Mouse (Mus musculus): ENCODE results near the gene Tshr.
"Not testable (repeated sequence)": the region's sequence is repeated elsewhere in the genome, so short reads cannot be mapped to it uniquely, and the experiment has no call there.

The Tshr gene

GRCm38 (mm10) chr12:91500475-91500874, 116.1 kb downstream of the Tshr start:
- DNase-seq, result no peak

GRCm38 (mm10) chr12:91511766-91512165, 127.4 kb downstream of the Tshr start:
- no peak for DNase-seq

- no peak for DNase-seq
Measured at GRCm38 (mm10) chr12:91513980-91514379, 129.6 kb downstream of the Tshr start.

GRCm38 (mm10) chr12:91517808-91518207, 133.4 kb downstream of the Tshr start:
- DNase-seq, result no peak

GRCm38 (mm10) chr12:91523626-91524025, 139.3 kb downstream of the Tshr start:
- DNase-seq, result no peak

GRCm38 (mm10) chr12:91534514-91534913, 150.2 kb downstream of the Tshr start:
- no peak for DNase-seq

- DNase-seq, result no peak
Measured at GRCm38 (mm10) chr12:91540202-91540601, 155.8 kb downstream of the Tshr start.

- no peak for DNase-seq
Measured at GRCm38 (mm10) chr12:91549471-91549870, 165.1 kb downstream of the Tshr start.

- DNase-seq, result peak; percentile 79
Measured at GRCm38 (mm10) chr12:91551773-91552526, 167.6 kb downstream of the Tshr start.

- not testable (repeated sequence) for DNase-seq
Measured at GRCm38 (mm10) chr12:91557358-91558005, 173.1 kb downstream of the Tshr start.

- not testable (repeated sequence) for DNase-seq
Measured at GRCm38 (mm10) chr12:91558152-91558551, 173.8 kb downstream of the Tshr start.

- DNase-seq, result no peak
Measured at GRCm38 (mm10) chr12:91567145-91567544, 182.8 kb downstream of the Tshr start.

GRCm38 (mm10) chr12:91569255-91569654, 184.9 kb downstream of the Tshr start:
- no peak for DNase-seq

GRCm38 (mm10) chr12:91571708-91572107, 187.3 kb downstream of the Tshr start:
- no peak for DNase-seq

GRCm38 (mm10) chr12:91579665-91580064, 195.3 kb downstream of the Tshr start:
- no peak for DNase-seq

GRCm38 (mm10) chr12:91581204-91582070, 197.1 kb downstream of the Tshr start:
- DNase-seq, result no peak

GRCm38 (mm10) chr12:91582362-91583002, 198.1 kb downstream of the Tshr start:
- DNase-seq, result no peak

GRCm38 (mm10) chr12:91583409-91583808, 199.0 kb downstream of the Tshr start:
- DNase-seq, result no peak

- DNase-seq, result no peak
Measured at GRCm38 (mm10) chr12:91585206-91585605, 200.8 kb downstream of the Tshr start.

GRCm38 (mm10) chr12:91585815-91586214, 201.5 kb downstream of the Tshr start:
- not testable (repeated sequence) for DNase-seq

GRCm38 (mm10) chr12:91587077-91587476, 202.7 kb downstream of the Tshr start:
- no peak for DNase-seq

GRCm38 (mm10) chr12:91587491-91588033, 203.2 kb downstream of the Tshr start:
- no peak for DNase-seq

Measured in right cerebral cortex, postnatal 14 days (tissue).